Mouse (Mus musculus) neural tube, embryonic 12.5 days (tissue): ENCODE measurements at regions not wholly inside any gene's neighbourhood (a gene's known extent, or its start where the extent isn't known, plus 50 kb on each side); places are given as distances from the start of the nearest gene placed in this dataset.
"Not testable (repeated sequence)": the region's sequence is repeated elsewhere in the genome, so short reads cannot be mapped to it uniquely, and the experiment has no call there.

ENCODE experiments used
- ATAC-seq: fragments of 200-750 bp; cut with Nextera tagmentation; 2 replicates; pipeline ENCODE4 v1.8.0; 2017; ENCODE audit warnings: low read depth, mild to moderate bottlenecking, moderate TSS enrichment, moderate library complexity; ENCODE audit not compliant: low FRiP score
- H3K27ac ChIP-seq: fragments of 300-500 bp; sonication (generic); 2 replicates; pipeline ENCODE4 v1.5.1; 2016
- H3K27me3 ChIP-seq: fragments of 300-500 bp; sonication (generic); replicated peaks from 2 replicates; pipeline ENCODE4 v1.6.1; 2016; ENCODE audit warnings: mild to moderate bottlenecking
- H3K36me3 ChIP-seq: fragments of 300-500 bp; sonication (generic); 2 replicates; pipeline ENCODE4 v1.6.1; 2016; ENCODE audit warnings: mild to moderate bottlenecking
- H3K4me1 ChIP-seq: fragments of 300-500 bp; sonication (generic); 2 replicates; pipeline ENCODE4 v1.6.1; 2016
- H3K4me2 ChIP-seq: fragments of 300-500 bp; sonication (generic); replicated peaks from 2 replicates; pipeline ENCODE4 v1.6.1; 2016; ENCODE audit warnings: mild to moderate bottlenecking
- H3K4me3 ChIP-seq: fragments of 300-500 bp; sonication (generic); 2 replicates; pipeline ENCODE4 v1.5.1; 2016
- H3K9ac ChIP-seq: fragments of 300-500 bp; sonication (generic); 2 replicates; pipeline ENCODE4 v1.6.1; 2016; ENCODE audit warnings: mild to moderate bottlenecking
- H3K9me3 ChIP-seq: fragments of 300-500 bp; sonication (generic); 2 replicates; pipeline ENCODE4 v1.6.1; 2016; ENCODE audit warnings: mild to moderate bottlenecking
- WGBS: fragments of 180-500 bp; shearing (Covaris S2); methylation state at CpG from one replicate; pipeline ENCODE4 v1.1.7; 2016; 5-methylcytosine and 5-hydroxymethylcytosine counted together

- Histone ChIP-seq H3K9me3 (no peaks in the 10 kb centered on the region), H3K9ac (no peak overlapping the region), H3K4me3 (no peak overlapping the region), H3K36me3 (no peaks in the 10 kb centered on the region), H3K4me1 (no peaks in the 10 kb centered on the region), H3K27me3 (no peaks in the 10 kb centered on the region), H3K4me2 (no peak overlapping the region), H3K27ac (no peak overlapping the region)
- whole genome bisulfite sequencing: 72% methylated on average over 3 of the region's 3 CpGs
- ATAC-seq: 0 out of 2 replicates have a peak, but pooled peaks have one; percentile 21
Measured at GRCm38 (mm10) chr14:102161291-102162284, 431.8 kb downstream of the Lmo7 start.

GRCm38 (mm10) chr14:102150410-102150809 lies 420.7 kb downstream of the Lmo7 start:
- not testable (repeated sequence) for ATAC-seq, H3K4me2 ChIP-seq, H3K9me3 ChIP-seq, H3K4me3 ChIP-seq, H3K27ac ChIP-seq, H3K4me1 ChIP-seq, H3K27me3 ChIP-seq, H3K9ac ChIP-seq, H3K36me3 ChIP-seq
- 92% methylated on average over 4 of the region's 4 CpGs for WGBS

GRCm38 (mm10) chr14:102142720-102143119 lies 413.0 kb downstream of the Lmo7 start:
- H3K9me3 ChIP-seq: no peaks in the 10 kb centered on the region
- no peak overlapping the region for H3K27ac ChIP-seq
- no peaks in the 10 kb centered on the region for H3K36me3 ChIP-seq
- WGBS: 19% methylated on average over 2 of the region's 2 CpGs
- peak; percentile 63; the same call in 1 of the 2 replicates for ATAC-seq
- no peak overlapping the region for H3K4me2 ChIP-seq
- H3K4me3 ChIP-seq: no peak overlapping the region
- H3K4me1 ChIP-seq: no peaks in the 10 kb centered on the region
- no peak overlapping the region for H3K9ac ChIP-seq
- H3K27me3 ChIP-seq: no peaks in the 10 kb centered on the region

GRCm38 (mm10) chr14:102138936-102139335 lies 409.2 kb downstream of the Lmo7 start:
- WGBS: 84% methylated on average over 1 of the region's 1 CpGs
- H3K27me3 ChIP-seq: no peaks in the 10 kb centered on the region
- no peaks in the 10 kb centered on the region for H3K4me1 ChIP-seq
- no peaks in the 10 kb centered on the region for H3K36me3 ChIP-seq
- H3K27ac ChIP-seq: no peak overlapping the region
- H3K9me3 ChIP-seq: no peaks in the 10 kb centered on the region
- ATAC-seq: no peak
- H3K9ac ChIP-seq: no peak overlapping the region
- H3K4me2 ChIP-seq: no peak overlapping the region
- no peak overlapping the region for H3K4me3 ChIP-seq

- H3K9ac ChIP-seq: no peak overlapping the region
- no peak for ATAC-seq
- no peaks in the 10 kb centered on the region for H3K36me3 ChIP-seq
- no peaks in the 10 kb centered on the region for H3K27me3 ChIP-seq
- H3K4me2 ChIP-seq: no peak overlapping the region
- no peaks in the 10 kb centered on the region for H3K9me3 ChIP-seq
- H3K4me1 ChIP-seq: no peaks in the 10 kb centered on the region
- H3K27ac ChIP-seq: no peak overlapping the region
- 81% methylated on average over 3 of the region's 3 CpGs for WGBS
- H3K4me3 ChIP-seq: no peak overlapping the region
Measured at GRCm38 (mm10) chr14:102118166-102118565, 388.4 kb downstream of the Lmo7 start.

GRCm38 (mm10) chr14:102106165-102106564 lies 376.4 kb downstream of the Lmo7 start:
- H3K27me3 ChIP-seq: no peaks in the 10 kb centered on the region
- ATAC-seq: no peak

GRCm38 (mm10) chr14:102094105-102094504 lies 364.3 kb downstream of the Lmo7 start:
- Histone ChIP-seq H3K27ac (no peak overlapping the region), H3K36me3 (no peaks in the 10 kb centered on the region), H3K9ac (no peak overlapping the region), H3K4me2 (no peak overlapping the region), H3K9me3 (no peaks in the 10 kb centered on the region), H3K4me3 (no peak overlapping the region), H3K27me3 (no peaks in the 10 kb centered on the region), H3K4me1 (no peaks in the 10 kb centered on the region)
- ATAC-seq: no peak
- 54% methylated on average over 1 of the region's 1 CpGs for WGBS

More at GRCm38 (mm10) chr14:102106165-102106564, 376.4 kb downstream of the Lmo7 start:
- Histone ChIP-seq H3K4me2 (no peak overlapping the region), H3K4me3 (no peak overlapping the region), H3K9me3 (no peaks in the 10 kb centered on the region), H3K27ac (no peak overlapping the region), H3K9ac (no peak overlapping the region), H3K4me1 (no peaks in the 10 kb centered on the region), H3K36me3 (no peaks in the 10 kb centered on the region)
- 82% methylated on average over 3 of the region's 3 CpGs for WGBS

- no peak for ATAC-seq
- H3K4me3 ChIP-seq: no peak overlapping the region
- no peaks in the 10 kb centered on the region for H3K4me1 ChIP-seq
- no peaks in the 10 kb centered on the region for H3K9me3 ChIP-seq
- H3K36me3 ChIP-seq: no peaks in the 10 kb centered on the region
- H3K27ac ChIP-seq: no peak overlapping the region
- no peak overlapping the region for H3K4me2 ChIP-seq
- H3K27me3 ChIP-seq: no peaks in the 10 kb centered on the region
- 77% methylated on average over 6 of the region's 6 CpGs for WGBS
- H3K9ac ChIP-seq: no peak overlapping the region
Measured at GRCm38 (mm10) chr14:102092557-102092956, 362.8 kb downstream of the Lmo7 start.

- H3K4me3 ChIP-seq: no peak overlapping the region
- no peak overlapping the region for H3K4me2 ChIP-seq
- H3K9ac ChIP-seq: no peak overlapping the region
- H3K9me3 ChIP-seq: no peaks in the 10 kb centered on the region
- 8% methylated on average over 3 of the region's 3 CpGs for WGBS
- 0 out of 2 replicates have a peak, but pooled peaks have one; percentile 48 for ATAC-seq
- no peaks in the 10 kb centered on the region for H3K4me1 ChIP-seq
- H3K36me3 ChIP-seq: no peaks in the 10 kb centered on the region
- H3K27ac ChIP-seq: no peak overlapping the region
- no peaks in the 10 kb centered on the region for H3K27me3 ChIP-seq
Measured at GRCm38 (mm10) chr14:102048932-102049331, 319.2 kb downstream of the Lmo7 start.

- Histone ChIP-seq H3K9me3 (no peaks in the 10 kb centered on the region), H3K9ac (no peak overlapping the region), H3K36me3 (no peaks in the 10 kb centered on the region), H3K27ac (no peak overlapping the region), H3K4me2 (no peak overlapping the region), H3K27me3 (no peaks in the 10 kb centered on the region), H3K4me3 (no peak overlapping the region), H3K4me1 (no peaks in the 10 kb centered on the region)
- ATAC-seq: no peak
- WGBS: 94% methylated on average over 1 of the region's 3 CpGs
Measured at GRCm38 (mm10) chr14:102048485-102048884, 318.7 kb downstream of the Lmo7 start.

GRCm38 (mm10) chr14:102038145-102038544 lies 308.4 kb downstream of the Lmo7 start:
- Histone ChIP-seq H3K27ac (no peak overlapping the region), H3K9ac (no peak overlapping the region), H3K27me3 (no peaks in the 10 kb centered on the region), H3K4me1 (no peaks in the 10 kb centered on the region), H3K36me3 (no peaks in the 10 kb centered on the region), H3K4me2 (no peak overlapping the region), H3K4me3 (no peak overlapping the region), H3K9me3 (no peaks in the 10 kb centered on the region)
- ATAC-seq: no peak
- WGBS: 84% methylated on average over 2 of the region's 2 CpGs

- WGBS: 86% methylated on average over 5 of the region's 5 CpGs
- Histone ChIP-seq H3K27me3 (no peaks in the 10 kb centered on the region), H3K9ac (no peak overlapping the region), H3K36me3 (no peaks in the 10 kb centered on the region), H3K4me2 (no peak overlapping the region), H3K27ac (no peak overlapping the region), H3K4me1 (no peaks in the 10 kb centered on the region), H3K9me3 (no peaks in the 10 kb centered on the region), H3K4me3 (no peak overlapping the region)
- no peak for ATAC-seq
Measured at GRCm38 (mm10) chr14:102037487-102037886, 307.7 kb downstream of the Lmo7 start.
